8 mouse cellular contexts compared by ENCODE assay signal in genomic region chr3:137322304-137322703, GRCm38 (mm10). TPM values are rescaled to one million over a fixed set of nuclear protein-coding genes. Genes with fewer than 3 reads are reported as not detected.
DNase-seq lines count a peak whose midpoint lies in the region; ATAC-seq and TF ChIP-seq lines count a peak whose summit lies in the region.

No protein-coding gene starts in this region.

- H3K36me3 ChIP-seq in lung, embryonic 15.5 days, result no peaks in the 10 kb centered on the region
- H3K36me3 ChIP-seq in thymus, adult 2 months (ENCODE audit: control insufficient read depth, insufficient read depth, low read length), result no peaks in the 10 kb centered on the region

- no peak overlapping the region for H3K4me3 ChIP-seq in lung, embryonic 15.5 days
- no peak overlapping the region for H3K4me3 ChIP-seq in thymus, adult 2 months (ENCODE audit: control insufficient read depth, insufficient read depth, low read length)

- no peak overlapping the region for H3K4me2 ChIP-seq in lung, embryonic 15.5 days

- TF ChIP-seq POLR2A in thymus, adult 2 months (IDR thresholded peaks at IDR 0.05; ENCODE audit: control insufficient read depth, extremely low read depth, insufficient read depth, low read length, poor library complexity), result no peak

- H3K9ac ChIP-seq in lung, embryonic 15.5 days, result no peak overlapping the region

- WGBS in lung, embryonic 15.5 days, result 38% methylated on average over 12 of the region's 12 CpGs
- WGBS in thymus, adult 2 months, result 78% methylated on average over 12 of the region's 12 CpGs

- no peak for TF ChIP-seq CTCF in thymus, adult 2 months (IDR thresholded peaks at IDR 0.05; ENCODE audit: borderline replicate concordance, control insufficient read depth, extremely low read depth, insufficient read depth, low read length, poor library complexity)

- peaks cover 2% of the 10 kb centered on the region; the same call in 1 of the 2 replicates for H3K4me1 ChIP-seq in lung, embryonic 15.5 days
- H3K4me1 ChIP-seq in thymus, adult 2 months (replicated peaks; ENCODE audit: control insufficient read depth, insufficient read depth, low read length), result no peaks in the 10 kb centered on the region

- no peaks in the 10 kb centered on the region for H3K27me3 ChIP-seq in lung, embryonic 15.5 days
- H3K27me3 ChIP-seq in thymus, adult 2 months (ENCODE audit: control insufficient read depth, insufficient read depth, low read length), result no peaks in the 10 kb centered on the region

- no peaks in the 10 kb centered on the region for H3K9me3 ChIP-seq in lung, embryonic 15.5 days

- DNase-seq in adrenal gland, adult (ENCODE audit: inconsistent age in 2 of 2, low spot score in 1 of 2), result peak; percentile 33 to 63
- DNase-seq in adrenal gland, postnatal 4 days (ENCODE audit: low spot score in 2 of 2), result no peak
- DNase-seq in lung, postnatal 14 days, result no peak
- peak; percentile 20 to 42 for DNase-seq in kidney, adult 8-10 months
- peak; percentile 35 for DNase-seq in retina, embryonic 14.5 days (ENCODE audit: low spot score)
- DNase-seq in left cerebral cortex, adult 11 months (ENCODE audit: low spot score), result no peak
- DNase-seq in thymus, adult 2 months, result no peak

- no peak overlapping the region for H3K27ac ChIP-seq in lung, embryonic 15.5 days
- no peak overlapping the region for H3K27ac ChIP-seq in thymus, adult 2 months (ENCODE audit: control insufficient read depth, insufficient read depth, low read length)

- peak; percentile 31; the same call in 1 of the 2 replicates for ATAC-seq in lung, embryonic 15.5 days (ENCODE audit: borderline replicate concordance, extremely low read depth, low FRiP score, low TSS enrichment)

RNA-seq across cellular contexts. Expression of gene Emcn, which starts 18.6 kb away (rescaled TPM):
- total RNA-seq in adrenal gland, postnatal 4 days (2021), result 100 to 1,000 TPM in 1 of 2 experiments, 10 to 100 TPM in 1; 99.1 to 103 TPM
- polyA plus RNA-seq in lung, embryonic 15.5 days (2015; fragmentation: Nextera tagmentation; extraction: Ambion mirVana), result 80.2 and 83.9 TPM in 2 replicates
- 2.4 and 4.2 TPM in 2 replicates for polyA plus RNA-seq in thymus, adult 2 months (2012; rRNA removed)

Comparison
In these comparisons a context has a peak if more than half of its experiments do, and no peak if none do; other contexts are left out.
1. DNase-seq: peak in adrenal gland, adult (2 of 2), kidney, adult 8-10 months (2 of 2) and retina, embryonic 14.5 days (single experiment); none in adrenal gland, postnatal 4 days (0 of 2), lung, postnatal 14 days (single experiment), left cerebral cortex, adult 11 months (single experiment) and thymus, adult 2 months (single experiment).
2. RNA of gene Emcn, which starts 18.6 kb away (polyA plus RNA-seq): 80.2 to 83.9 TPM in lung, embryonic 15.5 days; 2.4 to 4.2 TPM in thymus, adult 2 months; every median in the first group is over 10 times any median in the second.